Mouse (Mus musculus) hindbrain, embryonic 16.5 days (tissue): ENCODE data around the gene F2r. TPM values are rescaled to one million over a fixed set of nuclear protein-coding genes. Genes with fewer than 3 reads are reported as not detected.
A peak's percentile ranks its signal among the peaks of the same experiment; 100 is the strongest.

ENCODE experiments used
- ATAC-seq: fragments of 200-750 bp; cut with Nextera tagmentation; 2 replicates; pipeline ENCODE4 v1.8.0; 2017; ENCODE audit warnings: moderate TSS enrichment, moderate library complexity
- H3K27ac ChIP-seq: fragments of 300-500 bp; sonication (generic); 2 replicates; pipeline ENCODE4 v1.5.1; 2014; ENCODE audit warnings: low read depth, mild to moderate bottlenecking, control low read depth, low read length, moderate library complexity
- H3K27me3 ChIP-seq: fragments of 300-500 bp; sonication (generic); replicated peaks from 2 replicates; pipeline ENCODE4 v1.6.1; 2014; ENCODE audit warnings: low read length; ENCODE audit not compliant: control insufficient read depth, insufficient read depth
- H3K36me3 ChIP-seq: fragments of 300-500 bp; sonication (generic); 2 replicates; pipeline ENCODE4 v1.6.1; 2014; ENCODE audit warnings: mild to moderate bottlenecking, low read length, moderate library complexity, mixed read lengths; ENCODE audit not compliant: control insufficient read depth, insufficient read depth
- H3K4me1 ChIP-seq: fragments of 300-500 bp; sonication (generic); 2 replicates; pipeline ENCODE4 v1.6.1; 2014; ENCODE audit warnings: low read depth, low read length; ENCODE audit not compliant: control insufficient read depth, insufficient read depth
- H3K4me2 ChIP-seq: fragments of 300-500 bp; sonication (generic); 2 replicates; pipeline ENCODE4 v1.6.1; 2014; ENCODE audit warnings: mild to moderate bottlenecking, low read length, control low read depth, moderate library complexity
- H3K4me3 ChIP-seq: fragments of 300-500 bp; sonication (generic); 2 replicates; pipeline ENCODE4 v1.5.1; 2014; ENCODE audit warnings: mild to moderate bottlenecking, low read length, control low read depth, moderate library complexity
- H3K9ac ChIP-seq: fragments of 300-500 bp; sonication (generic); 2 replicates; pipeline ENCODE4 v1.6.1; 2014; ENCODE audit warnings: low read depth, mild to moderate bottlenecking, control low read depth, low read length, moderate library complexity
- H3K9me3 ChIP-seq: fragments of 300-500 bp; sonication (generic); 2 replicates; pipeline ENCODE4 v1.6.1; 2014; ENCODE audit warnings: mild to moderate bottlenecking, low read length, moderate library complexity; ENCODE audit not compliant: control insufficient read depth
- WGBS: fragments of 180-500 bp; shearing (Covaris S2); extraction: QIAGEN DNeasy Blood & Tissue Kit; methylation state at CpG from one replicate; pipeline ENCODE4 v1.1.7; 2014; 5-methylcytosine and 5-hydroxymethylcytosine counted together
- polyA plus RNA-seq: library from polyadenylated mRNA; unstranded; fragments of >200 nt; fragmentation: Nextera tagmentation; extraction: Ambion mirVana; gene quantifications from 2 replicates; pipeline ENCODE4 v1.2.1, GENCODE M21; 2015

The F2r gene
- polyA plus RNA-seq, 1 experiment from 2014 or later: 55.8 TPM

GRCm38 (mm10) chr13:95617671-95618171 lies 566 bp downstream of the F2r start:
- no peaks in the 10 kb centered on the region for H3K9me3 ChIP-seq
- no peak overlapping the region for H3K27ac ChIP-seq
- peak overlapping the region; percentile 82 for H3K9ac ChIP-seq
- H3K4me3 ChIP-seq: peak overlapping the region; percentile 90
- H3K27me3 ChIP-seq: no peaks in the 10 kb centered on the region
- under 1% methylated on average over 21 of the region's 21 CpGs for WGBS
- no peaks in the 10 kb centered on the region for H3K36me3 ChIP-seq
- H3K4me1 ChIP-seq: peaks cover 9% of the 10 kb centered on the region
- ATAC-seq: peak; percentile 67
- H3K4me2 ChIP-seq: peak overlapping the region; percentile 88

DNA sequence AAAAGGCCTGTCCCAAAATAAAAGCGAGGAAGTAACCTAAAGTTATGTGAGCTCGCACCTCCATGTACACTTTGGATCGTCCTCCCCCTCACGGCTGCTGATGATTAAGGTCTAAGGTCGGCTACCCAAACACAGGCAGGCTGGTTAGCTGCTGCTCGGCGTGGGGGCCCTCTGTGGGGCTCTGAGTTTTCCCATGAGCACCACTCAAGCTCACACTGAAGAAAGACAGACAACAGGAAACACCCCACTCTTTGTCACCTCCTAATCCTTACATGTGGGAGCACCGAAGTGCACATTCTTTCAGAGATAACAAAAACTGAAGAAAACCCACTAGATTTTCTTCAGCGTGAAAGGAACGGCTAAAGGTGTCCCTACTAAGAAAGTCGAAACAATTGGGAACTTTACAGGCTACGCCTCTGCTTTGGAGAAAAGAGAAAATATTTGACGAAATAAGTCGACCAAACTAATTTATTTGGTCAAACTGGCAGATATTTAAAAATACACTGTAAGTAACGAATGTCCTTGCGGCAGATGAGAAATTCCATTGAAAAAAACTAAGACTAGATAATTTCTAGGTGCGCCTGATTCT lies 1.1 kb downstream of the F2r start:
- Histone ChIP-seq H3K9ac (peak overlapping the region; percentile 82), H3K36me3 (no peaks in the 10 kb centered on the region), H3K9me3 (no peaks in the 10 kb centered on the region), H3K4me1 (peaks cover 9% of the 10 kb centered on the region), H3K27me3 (no peaks in the 10 kb centered on the region), H3K4me3 (peak overlapping the region; percentile 90), H3K27ac (no peak overlapping the region), H3K4me2 (peak overlapping the region; percentile 88)
- 11% methylated on average over 17 of the region's 17 CpGs for WGBS
- no peak for ATAC-seq

DNA sequence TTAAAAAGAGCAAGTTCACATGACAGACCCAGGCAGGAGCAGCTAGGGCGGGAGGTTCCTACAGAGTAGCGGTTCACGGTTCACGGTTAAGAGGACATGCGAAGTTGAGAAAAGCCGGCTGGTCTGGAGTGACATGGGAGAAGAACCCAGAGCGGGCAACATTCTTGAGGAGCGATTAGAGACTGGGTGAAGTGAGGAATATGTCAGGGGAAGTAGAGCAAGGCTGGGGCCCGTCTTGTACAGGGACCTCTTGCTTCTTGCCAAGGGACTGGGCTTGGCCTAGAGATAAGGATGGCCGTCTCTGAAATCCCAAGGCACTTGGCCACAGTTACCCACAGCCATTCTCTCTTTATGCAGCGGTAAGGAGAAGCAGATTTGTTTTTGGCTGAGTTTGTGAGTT lies 1.8 kb downstream of the F2r start:
- Histone ChIP-seq H3K9ac (peak overlapping the region; percentile 61; the same call in 1 of the 2 replicates), H3K4me3 (peak overlapping the region; percentile 90), H3K9me3 (no peaks in the 10 kb centered on the region), H3K36me3 (no peaks in the 10 kb centered on the region), H3K4me1 (peaks cover 9% of the 10 kb centered on the region), H3K27me3 (no peaks in the 10 kb centered on the region), H3K27ac (no peak overlapping the region), H3K4me2 (peak overlapping the region; percentile 88)
- 60% methylated on average over 11 of the region's 11 CpGs for WGBS
- no peak for ATAC-seq

DNA sequence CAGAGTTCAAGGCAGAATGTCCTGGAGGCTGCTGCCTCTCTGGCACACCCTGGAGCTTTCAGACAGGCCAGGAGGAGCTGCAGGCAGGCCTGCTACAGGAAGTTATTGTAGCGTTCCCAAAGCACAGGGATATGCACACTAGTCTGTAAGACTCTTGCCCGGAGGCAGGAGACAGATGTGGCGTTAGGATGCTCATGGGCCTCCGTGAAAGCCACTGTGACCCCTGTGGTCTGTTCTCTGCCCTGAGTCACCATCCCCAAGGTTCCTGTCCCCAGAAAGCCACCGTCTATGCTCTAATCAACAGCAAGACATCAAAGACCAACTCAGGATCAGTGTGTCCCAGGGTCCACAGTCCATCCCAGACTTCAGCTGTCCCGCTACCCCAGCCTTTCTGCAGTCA lies 3.5 kb downstream of the F2r start:
- 57% methylated on average over 6 of the region's 6 CpGs for WGBS
- Histone ChIP-seq H3K4me1 (peaks cover 9% of the 10 kb centered on the region), H3K4me3 (no peak overlapping the region), H3K9me3 (no peaks in the 10 kb centered on the region), H3K27ac (no peak overlapping the region), H3K9ac (no peak overlapping the region), H3K4me2 (no peak overlapping the region), H3K36me3 (no peaks in the 10 kb centered on the region), H3K27me3 (no peaks in the 10 kb centered on the region)
- ATAC-seq: no peak

DNA sequence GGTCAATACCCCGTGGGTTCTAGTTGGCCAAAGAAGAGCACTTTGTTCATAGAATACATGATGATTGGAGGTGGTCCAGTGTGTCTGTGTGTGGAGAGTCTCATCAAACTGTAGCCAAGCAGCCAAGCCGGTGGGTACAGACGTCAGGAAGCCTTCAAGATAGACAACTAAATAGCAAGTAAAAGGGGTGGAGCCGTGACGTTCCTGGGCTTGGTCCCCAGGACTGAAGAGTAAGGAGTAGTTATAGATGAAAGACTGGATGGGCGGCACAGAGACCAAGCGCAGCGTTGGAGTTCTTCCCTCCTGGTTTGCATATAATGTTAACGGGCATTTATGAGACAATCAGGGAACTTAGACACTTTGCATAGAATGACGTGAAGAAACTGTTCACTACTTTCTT lies 6.0 kb downstream of the F2r start:
- Histone ChIP-seq H3K36me3 (no peaks in the 10 kb centered on the region), H3K4me2 (no peak overlapping the region), H3K4me3 (no peak overlapping the region), H3K9ac (no peak overlapping the region), H3K4me1 (peaks cover 9% of the 10 kb centered on the region), H3K9me3 (peaks cover 5% of the 10 kb centered on the region; the same call in 1 of the 2 replicates), H3K27ac (no peak overlapping the region), H3K27me3 (no peaks in the 10 kb centered on the region)
- 88% methylated on average over 10 of the region's 10 CpGs for WGBS
- ATAC-seq: no peak

DNA sequence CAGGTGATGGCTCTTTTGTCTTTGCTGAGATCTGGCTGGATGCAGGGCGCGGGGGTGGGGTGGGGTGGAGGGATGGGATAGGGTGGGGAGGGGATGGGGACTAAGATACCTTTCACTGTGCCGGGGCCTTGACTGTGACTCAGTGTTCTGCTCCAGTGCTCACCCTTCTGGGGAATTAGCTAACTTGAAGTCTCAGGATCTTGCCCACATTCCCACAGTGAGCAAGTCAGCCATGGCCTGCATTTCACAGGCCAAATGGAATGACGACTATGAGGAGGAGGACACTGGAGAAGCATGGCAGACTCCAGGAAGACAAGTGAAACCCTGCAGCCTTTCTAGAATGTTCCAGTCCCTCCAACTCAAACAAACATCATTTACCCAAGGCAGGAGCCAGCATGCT lies 6.5 kb downstream of the F2r start:
- WGBS: 84% methylated on average over 4 of the region's 4 CpGs
- no peak overlapping the region for H3K27ac ChIP-seq

DNA sequence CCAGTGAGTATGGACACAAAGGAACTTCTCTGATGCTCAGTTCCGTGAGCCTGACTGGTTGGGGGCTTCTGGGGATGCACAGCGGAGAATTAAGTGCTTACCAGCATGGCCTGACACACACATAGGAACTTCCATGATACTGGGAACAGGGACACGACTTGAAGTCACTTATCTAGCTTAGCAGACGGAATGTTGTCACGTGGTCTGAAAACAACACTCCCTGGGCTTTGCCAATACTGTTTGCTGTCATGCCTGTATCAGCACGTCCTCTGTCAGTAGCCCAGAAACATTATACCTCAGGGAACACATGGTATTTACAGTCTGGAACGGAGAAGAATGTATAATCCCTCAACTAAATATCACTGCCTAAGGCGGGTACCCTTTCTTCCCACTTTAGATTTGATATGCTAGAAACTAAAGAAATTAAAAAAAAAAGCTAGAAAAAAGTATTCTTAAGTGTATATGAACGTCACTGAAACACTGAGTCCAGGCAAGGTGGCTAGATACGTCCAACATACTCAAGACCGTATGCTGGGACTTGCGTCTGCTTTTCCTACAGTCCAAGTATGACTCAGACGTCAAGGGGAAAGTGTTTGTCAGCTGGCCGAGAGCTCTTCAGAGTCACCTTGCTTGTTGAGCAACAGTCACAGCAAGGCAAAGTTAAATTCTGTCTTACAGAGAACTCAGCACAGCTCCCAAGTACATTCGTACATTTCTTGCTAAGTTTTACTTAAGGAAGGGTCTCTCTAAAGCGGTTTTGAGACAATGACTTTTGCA lies 7.3 kb downstream of the F2r start:
- no peak for ATAC-seq
- Histone ChIP-seq H3K27me3 (no peaks in the 10 kb centered on the region), H3K36me3 (no peaks in the 10 kb centered on the region), H3K27ac (no peak overlapping the region), H3K4me1 (no peaks in the 10 kb centered on the region), H3K4me3 (no peak overlapping the region), H3K9me3 (peaks cover 5% of the 10 kb centered on the region; the same call in 1 of the 2 replicates), H3K9ac (no peak overlapping the region), H3K4me2 (no peak overlapping the region)
- 86% methylated on average over 16 of the region's 16 CpGs for WGBS

More for the DNA sequence above, 6.5 kb downstream of the F2r start:
- Histone ChIP-seq H3K4me2 (no peak overlapping the region), H3K9me3 (peaks cover 5% of the 10 kb centered on the region; the same call in 1 of the 2 replicates), H3K36me3 (no peaks in the 10 kb centered on the region), H3K4me1 (peaks cover 6% of the 10 kb centered on the region), H3K4me3 (no peak overlapping the region), H3K9ac (no peak overlapping the region), H3K27me3 (no peaks in the 10 kb centered on the region)
- ATAC-seq: no peak

DNA sequence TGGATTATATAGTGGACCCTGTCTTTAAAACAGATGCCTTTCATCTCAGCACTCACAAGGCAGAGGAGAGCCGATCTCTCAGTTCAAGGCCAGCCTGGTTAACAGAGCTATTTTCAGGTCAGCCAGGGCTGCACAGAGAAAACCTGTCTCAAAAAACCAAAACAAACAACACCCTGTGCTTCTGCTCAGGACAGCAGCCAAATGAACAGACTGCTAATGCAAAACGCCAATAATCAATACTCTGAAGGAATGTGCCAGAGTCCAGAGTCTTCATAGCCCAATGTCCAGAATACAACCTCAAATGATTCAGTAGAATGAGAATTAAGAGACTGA lies 9.2 kb downstream of the F2r start:
- Histone ChIP-seq H3K27me3 (no peaks in the 10 kb centered on the region), H3K9ac (no peak overlapping the region), H3K27ac (no peak overlapping the region), H3K36me3 (peaks cover 7% of the 10 kb centered on the region), H3K9me3 (peaks cover 5% of the 10 kb centered on the region; the same call in 1 of the 2 replicates), H3K4me2 (no peak overlapping the region), H3K4me1 (no peaks in the 10 kb centered on the region), H3K4me3 (no peak overlapping the region)
- 88% methylated on average over 2 of the region's 2 CpGs for WGBS
- ATAC-seq: no peak

DNA sequence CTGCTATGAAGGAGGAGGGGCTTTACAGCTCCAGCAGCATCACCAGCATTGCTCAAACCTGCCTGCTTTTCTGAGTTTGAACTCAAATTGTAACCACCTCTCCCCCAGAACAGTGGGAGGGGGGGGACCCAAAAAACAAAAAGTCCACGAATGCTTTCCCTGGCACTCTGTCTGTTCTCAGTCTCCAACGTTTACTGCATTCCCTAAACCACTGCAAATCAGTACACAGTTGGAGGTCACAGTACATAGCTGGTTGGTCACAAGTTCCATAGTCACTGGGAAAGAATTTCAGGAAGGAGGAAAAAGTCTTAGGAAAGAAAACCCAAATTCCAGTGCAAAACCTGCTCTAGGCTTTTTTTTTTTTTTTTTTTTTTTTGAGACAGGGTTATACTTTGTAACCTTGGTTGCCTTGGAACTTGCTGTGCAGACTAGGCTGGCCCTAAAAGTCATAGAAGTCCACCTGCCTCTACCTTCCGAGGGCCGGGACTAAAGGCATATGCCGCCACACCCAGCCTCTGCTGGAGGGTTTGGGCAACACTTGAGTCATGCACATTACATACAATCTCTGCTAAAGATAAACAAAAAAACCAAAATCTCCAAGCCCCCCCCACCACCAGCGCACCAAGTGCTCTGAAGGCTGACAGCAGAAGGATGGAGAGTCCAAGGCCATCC lies 9.7 kb downstream of the F2r start:
- no peak for ATAC-seq
- peaks cover 5% of the 10 kb centered on the region; the same call in 1 of the 2 replicates for H3K9me3 ChIP-seq
- no peaks in the 10 kb centered on the region for H3K27me3 ChIP-seq
- no peaks in the 10 kb centered on the region for H3K4me1 ChIP-seq
- H3K4me3 ChIP-seq: no peak overlapping the region
- H3K4me2 ChIP-seq: no peak overlapping the region
- H3K27ac ChIP-seq: no peak overlapping the region
- H3K36me3 ChIP-seq: peaks cover 12% of the 10 kb centered on the region
- WGBS: 90% methylated on average over 6 of the region's 6 CpGs
- no peak overlapping the region for H3K9ac ChIP-seq
